In the genomic region with DNA sequence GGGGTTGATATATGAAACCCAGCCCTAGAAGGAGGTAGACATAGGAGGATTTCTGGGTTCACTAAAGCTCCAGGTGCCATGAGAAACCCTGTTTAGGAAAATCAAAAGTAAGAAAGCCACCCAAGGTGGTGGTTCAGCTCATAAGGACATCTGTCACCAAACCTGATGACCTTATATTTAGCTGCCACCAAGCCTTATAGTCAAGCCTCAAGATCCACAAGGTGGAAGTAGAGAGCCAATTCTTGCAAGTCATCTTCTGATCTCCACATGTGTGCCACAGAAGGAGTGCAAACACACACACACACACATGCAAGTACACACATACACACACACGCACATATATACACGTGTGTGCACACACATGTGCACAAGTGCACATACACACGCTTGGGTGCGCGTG, we compare ENCODE assay signal across 1 mouse cellular context.
TF ChIP-seq lines count a peak whose summit lies in the region.

No protein-coding gene starts in this region.

TF ChIP-seq in CH12.LX, 34 proteins besides CTCF, POLR2A, EP300 and RAD21 (continued from another document):
- no peak for TF ChIP-seq MEF2A (IDR thresholded peaks at IDR 0.05; ENCODE audit: borderline replicate concordance, low read depth, low read length)
- TF ChIP-seq MAFK (IDR thresholded peaks at IDR 0.05; ENCODE audit: insufficient replicate concordance, low read length): no peak
